Mouse (Mus musculus): ENCODE data around the gene Hes1.
"Not testable (repeated sequence)": the region's sequence is repeated elsewhere in the genome, so short reads cannot be mapped to it uniquely, and the experiment has no call there.

Hes1 gene

DNA sequence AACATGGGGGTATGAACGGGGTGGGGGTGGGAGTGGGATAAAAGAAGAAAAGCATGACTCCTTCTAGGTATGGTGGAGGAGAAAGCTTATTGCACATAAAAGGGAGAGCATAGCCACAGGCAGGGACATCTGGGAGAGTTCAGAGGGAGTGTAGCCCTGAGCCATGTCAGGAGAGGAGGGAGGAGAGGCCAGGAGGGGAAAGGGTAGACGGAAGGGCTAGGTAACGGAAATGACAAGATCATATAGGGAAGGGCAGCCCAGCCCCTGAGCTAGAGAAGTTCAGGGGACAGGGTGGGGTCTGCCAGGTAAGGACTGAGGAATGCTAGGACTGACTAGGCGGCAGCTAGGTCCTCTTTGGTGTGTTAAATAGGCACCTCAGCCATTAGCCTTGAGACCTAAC lies 17.8 kb downstream of the Hes1 start:
- no peak for DNase-seq

GRCm38 (mm10) chr16:30082965-30083364 lies 18.8 kb downstream of the Hes1 start:
- no peak for DNase-seq

- no peak for DNase-seq
Measured at GRCm38 (mm10) chr16:30083536-30083935, 19.4 kb downstream of the Hes1 start.

DNA sequence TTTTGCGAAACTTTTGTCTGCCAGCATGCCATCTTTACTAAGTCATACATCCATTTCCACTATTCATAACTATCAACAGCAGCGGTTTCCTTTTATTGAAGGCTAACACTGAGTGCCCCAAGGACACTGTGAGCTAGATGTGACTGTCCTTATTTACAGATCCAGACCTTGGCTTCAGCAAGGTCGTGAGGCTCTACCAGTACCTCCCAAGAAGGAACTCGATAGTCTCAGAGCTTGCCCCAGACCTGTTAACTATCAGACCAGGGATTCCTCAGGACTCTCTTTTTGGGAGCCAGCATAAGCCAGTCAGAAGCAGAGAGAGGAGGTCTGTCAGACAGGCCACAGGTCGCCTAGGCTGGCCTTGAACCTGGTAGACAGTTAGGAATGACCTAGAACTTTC lies 24.5 kb downstream of the Hes1 start:
- no peak for DNase-seq

GRCm38 (mm10) chr16:30090200-30090865 lies 26.1 kb downstream of the Hes1 start:
- no peak for DNase-seq

GRCm38 (mm10) chr16:30096050-30096449 lies 31.9 kb downstream of the Hes1 start:
- DNase-seq, result no peak

- DNase-seq, result no peak
Measured at GRCm38 (mm10) chr16:30096475-30096874, 32.3 kb downstream of the Hes1 start.

DNA sequence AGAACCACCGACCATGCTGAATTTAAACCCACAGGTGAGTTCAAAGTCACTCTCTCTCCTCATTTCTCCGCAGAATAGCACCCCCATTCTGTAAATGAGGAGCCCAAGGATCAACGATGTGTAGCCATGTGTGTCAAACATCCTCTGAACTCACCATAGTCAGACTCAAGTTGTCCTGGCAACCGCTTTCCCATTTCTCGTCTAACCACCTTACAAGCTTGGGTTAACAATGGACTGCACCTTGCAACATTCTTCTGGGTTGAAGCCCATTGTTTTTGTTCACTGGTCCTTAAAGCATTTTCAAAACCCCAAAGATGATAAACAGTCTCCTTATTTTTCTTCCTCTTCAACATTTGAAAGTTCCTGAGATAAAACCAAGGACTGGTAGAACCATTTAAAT lies 34.9 kb downstream of the Hes1 start:
- DNase-seq, result no peak

DNA sequence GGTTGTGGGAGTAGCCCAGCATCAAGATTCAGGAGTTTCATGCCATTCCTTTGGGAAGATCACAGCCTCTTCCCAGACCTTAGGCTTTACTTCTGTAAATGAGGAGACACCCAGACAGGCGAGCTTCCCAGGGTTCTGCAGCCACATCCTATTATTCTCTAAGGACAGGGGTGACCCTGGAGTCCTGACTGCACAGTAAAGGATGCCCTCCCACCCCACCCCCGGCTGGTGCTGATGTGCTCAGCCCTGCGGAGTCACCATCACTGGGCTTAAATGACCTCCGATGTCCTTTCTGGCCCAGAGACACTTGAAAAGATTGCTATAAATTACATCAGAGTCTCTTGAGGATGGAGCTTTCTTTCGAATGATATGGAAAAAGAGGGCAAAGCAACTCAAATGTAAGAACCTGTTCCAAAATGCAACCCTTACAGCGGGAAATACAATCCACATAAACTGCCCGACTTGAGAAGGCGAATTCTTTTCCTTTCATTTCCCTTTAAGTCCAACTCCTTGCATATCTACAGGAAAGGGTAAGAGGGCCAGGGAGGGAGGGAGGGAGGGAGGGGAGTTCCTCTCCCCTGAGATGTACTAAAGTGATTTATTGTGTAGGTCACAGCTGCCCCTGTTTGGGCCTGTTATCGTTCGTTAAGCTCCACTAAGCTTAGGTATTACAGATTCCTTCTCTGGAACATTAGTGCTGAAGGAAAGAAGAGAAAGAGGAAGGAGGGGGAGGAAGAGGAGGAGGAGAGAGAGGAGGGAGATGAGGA lies 38.1 kb downstream of the Hes1 start:
- DNase-seq, result no peak

DNA sequence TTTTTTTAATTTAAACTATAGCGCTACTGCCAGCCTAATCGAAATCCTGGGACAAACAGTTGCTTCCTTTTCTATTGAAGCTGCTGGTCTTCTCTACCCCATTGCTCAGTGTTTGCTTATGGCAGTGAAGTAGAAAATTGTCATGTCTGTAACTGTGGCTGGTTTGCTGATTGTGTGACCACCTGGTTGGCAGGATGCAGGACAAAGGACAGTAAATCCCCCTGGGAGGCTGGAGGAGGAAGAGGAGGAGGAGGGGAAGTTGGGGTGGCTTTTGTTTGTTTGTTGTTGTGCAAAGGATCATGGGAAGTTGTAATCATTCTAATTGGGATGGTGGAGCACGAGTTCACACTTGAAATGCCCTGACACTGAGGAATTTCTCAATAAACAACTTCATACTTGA lies 38.8 kb downstream of the Hes1 start:
- no peak for DNase-seq

DNA sequence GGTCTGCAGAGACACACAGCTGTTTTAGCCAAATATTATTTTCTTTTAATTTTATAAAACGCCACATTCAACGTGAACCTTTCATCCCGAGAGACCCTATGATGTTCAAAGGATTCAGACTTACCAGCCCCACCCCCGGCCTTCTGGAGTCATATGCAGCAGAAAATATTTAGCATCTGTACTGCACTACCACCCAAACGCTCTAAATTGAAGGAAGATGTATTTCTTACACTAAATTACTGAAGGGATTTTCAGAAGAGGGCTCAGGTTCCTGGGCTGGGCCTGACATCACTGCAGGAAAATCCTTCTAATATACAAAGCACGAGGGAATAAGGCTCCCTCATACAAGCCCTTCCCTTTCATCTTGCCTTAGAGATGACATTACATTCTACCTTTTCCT lies 39.3 kb downstream of the Hes1 start:
- DNase-seq, result no peak

GRCm38 (mm10) chr16:30104363-30104762 lies 40.2 kb downstream of the Hes1 start:
- no peak for DNase-seq

- no peak for DNase-seq
Measured at GRCm38 (mm10) chr16:30105476-30105875, 41.3 kb downstream of the Hes1 start.

- DNase-seq, result not testable (repeated sequence)
Measured at GRCm38 (mm10) chr16:30108167-30108566, 44.0 kb downstream of the Hes1 start.

- no peak for DNase-seq
Measured at GRCm38 (mm10) chr16:30110466-30110865, 46.3 kb downstream of the Hes1 start.

DNA sequence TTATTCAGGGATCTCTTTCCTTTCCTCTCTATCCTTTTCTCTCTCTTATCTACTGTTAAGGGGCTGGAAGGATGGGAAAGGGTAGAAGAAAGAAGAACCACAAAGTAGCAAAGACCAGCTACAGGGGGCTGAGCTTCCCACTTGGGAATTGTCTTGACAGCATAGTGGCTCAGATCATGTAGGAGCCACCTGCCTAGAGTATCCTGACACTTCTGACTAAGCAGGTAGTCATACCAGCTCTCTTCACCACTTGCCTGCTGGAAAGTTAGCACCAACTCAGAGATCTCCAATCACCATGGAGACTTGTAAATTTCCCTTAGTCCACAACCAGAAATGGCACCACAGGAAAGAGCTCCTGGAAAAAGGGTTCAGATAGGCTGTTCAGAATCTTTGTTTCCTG lies 46.9 kb downstream of the Hes1 start:
- DNase-seq, result no peak

- no peak for DNase-seq
Measured at GRCm38 (mm10) chr16:30111566-30111965, 47.4 kb downstream of the Hes1 start.

DNA sequence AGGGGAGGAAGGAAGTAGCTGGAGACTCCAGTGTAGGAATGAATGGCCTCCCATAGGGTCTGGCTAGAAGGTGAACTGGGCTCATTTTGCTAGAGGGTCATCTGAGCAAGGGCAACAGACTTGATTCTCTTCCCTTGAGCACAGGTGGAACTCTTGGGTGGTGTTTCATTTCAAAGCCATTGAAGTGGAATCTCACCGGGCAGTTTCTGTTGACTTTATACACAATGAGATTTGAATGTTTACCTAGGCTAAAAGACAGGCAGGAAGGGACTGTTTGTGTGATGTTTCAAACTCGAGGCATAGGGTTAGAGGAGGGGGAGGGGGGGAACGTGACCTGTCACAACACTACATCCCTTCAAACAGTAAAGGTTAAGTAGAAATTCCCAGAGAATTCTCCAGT lies 49.0 kb downstream of the Hes1 start:
- DNase-seq, result no peak

DNA sequence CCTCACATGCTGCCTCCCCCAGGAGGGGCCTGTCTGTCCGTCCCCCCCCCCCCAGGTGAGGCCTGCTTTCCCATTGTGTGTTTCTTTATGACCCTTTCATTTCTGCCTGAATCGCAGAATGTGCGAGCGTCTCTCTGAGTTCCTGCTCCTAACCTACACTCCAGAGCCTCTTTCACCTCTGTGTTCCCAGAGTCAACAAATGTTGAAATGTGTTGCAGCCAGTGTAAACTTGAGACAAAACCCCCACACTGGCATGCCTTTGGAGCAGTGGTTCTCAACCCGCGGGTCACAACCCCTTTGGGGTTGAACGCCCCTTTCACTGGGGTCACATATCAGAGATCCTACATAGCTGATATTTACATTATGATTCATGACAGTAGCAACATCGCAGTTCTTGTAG lies 49.6 kb downstream of the Hes1 start:
- DNase-seq, result no peak

- DNase-seq, result no peak
Measured at GRCm38 (mm10) chr16:30114451-30114850, 50.3 kb downstream of the Hes1 start.

Measured in cerebellum, adult 11 months (tissue).